Mouse (Mus musculus) stomach, embryonic 16.5 days (tissue): ENCODE data around the gene Nudt21. TPM values are rescaled to one million over a fixed set of nuclear protein-coding genes. Genes with fewer than 3 reads are reported as not detected.

Experiments used
- ATAC-seq: fragments of 200-750 bp; cut with Nextera tagmentation; 2 replicates; pipeline ENCODE4 v1.8.0; 2017; ENCODE audit warnings: moderate number of reproducible peaks, moderate TSS enrichment; ENCODE audit not compliant: insufficient read depth, low FRiP score
- H3K27ac ChIP-seq: fragments of 300-500 bp; sonication (generic); 2 replicates; pipeline ENCODE4 v1.5.1; 2014; ENCODE audit warnings: low read length
- H3K27me3 ChIP-seq: fragments of 300-500 bp; sonication (generic); 2 replicates; pipeline ENCODE4 v1.6.1; 2014; ENCODE audit warnings: low read length, control low read depth, mixed read lengths; ENCODE audit not compliant: control insufficient read depth, insufficient read depth
- H3K36me3 ChIP-seq: fragments of 300-500 bp; sonication (generic); 2 replicates; pipeline ENCODE4 v1.6.1; 2014; ENCODE audit warnings: low read length; ENCODE audit not compliant: control insufficient read depth, insufficient read depth
- H3K4me1 ChIP-seq: fragments of 300-500 bp; sonication (generic); 2 replicates; pipeline ENCODE4 v1.6.1; 2014; ENCODE audit warnings: low read length, control low read depth, mixed read lengths; ENCODE audit not compliant: control insufficient read depth, insufficient read depth
- H3K4me2 ChIP-seq: fragments of 300-500 bp; sonication (generic); 2 replicates; pipeline ENCODE4 v1.6.1; 2014; ENCODE audit warnings: low read depth, low read length, mixed read lengths
- H3K4me3 ChIP-seq: fragments of 300-500 bp; sonication (generic); replicated peaks from 2 replicates; pipeline ENCODE4 v1.5.1; 2014; ENCODE audit warnings: mild to moderate bottlenecking, low read length
- H3K9ac ChIP-seq: fragments of 300-500 bp; sonication (generic); 2 replicates; pipeline ENCODE4 v1.6.1; 2014; ENCODE audit warnings: low read length
- H3K9me3 ChIP-seq: fragments of 300-500 bp; sonication (generic); replicated peaks from 2 replicates; pipeline ENCODE4 v1.6.1; 2016; ENCODE audit warnings: low read length, control low read depth; ENCODE audit not compliant: control insufficient read depth
- WGBS: fragments of 180-500 bp; shearing (Covaris S2); extraction: QIAGEN DNeasy Blood & Tissue Kit; methylation state at CpG from one replicate; pipeline ENCODE4 v1.1.7; 2014; 5-methylcytosine and 5-hydroxymethylcytosine counted together
- polyA plus RNA-seq: library from polyadenylated mRNA; unstranded; fragments of >200 nt; fragmentation: Nextera tagmentation; extraction: Ambion mirVana; gene quantifications from 2 replicates; pipeline ENCODE4 v1.2.1, GENCODE M21; 2015

The Nudt21 gene
- polyA plus RNA-seq, 1 experiment from 2014 or later, result 97.0 TPM

- Histone ChIP-seq H3K36me3 (0 out of 2 replicates have a peak, but pooled peaks cover 7% of the 10 kb centered on the region), H3K9ac (no peak overlapping the region), H3K4me1 (no peaks in the 10 kb centered on the region), H3K27me3 (no peaks in the 10 kb centered on the region), H3K9me3 (no peaks in the 10 kb centered on the region), H3K27ac (no peak overlapping the region), H3K4me3 (no peak overlapping the region), H3K4me2 (no peak overlapping the region)
- 59% methylated on average over 6 of the region's 6 CpGs for WGBS
- no peak for ATAC-seq
These were observed 68.5 kb downstream of the Nudt21 start for GRCm38 (mm10) chr8:93968293-93968692.

Other genes with a start within 250 kb of the Nudt21 start
- gene Gnao1, start 227.1 kb downstream of the Nudt21 start, polyA plus RNA-seq, result 11.6 and 11.7 TPM in 2 replicates
- gene Amfr, start 24.2 kb downstream of the Nudt21 start, polyA plus RNA-seq, result 27.7 and 27.8 TPM in 2 replicates
- 15.5 and 16.1 TPM in 2 replicates for gene Ogfod1, start 167 bp upstream of the Nudt21 start, polyA plus RNA-seq
- gene Bbs2, start 61.9 kb upstream of the Nudt21 start, polyA plus RNA-seq, result 12.3 and 13.2 TPM in 2 replicates
- gene Mt4, start 100.2 kb upstream of the Nudt21 start, polyA plus RNA-seq, result 0.70 and 1.6 TPM in 2 replicates
- 3.7 and 3.8 TPM in 2 replicates for gene Mt3, start 115.6 kb upstream of the Nudt21 start, polyA plus RNA-seq
- gene Mt2, start 135.6 kb upstream of the Nudt21 start, polyA plus RNA-seq, result 524 and 598 TPM in 2 replicates
- gene Mt1, start 142.1 kb upstream of the Nudt21 start, polyA plus RNA-seq, result 1,904 and 1,931 TPM in 2 replicates
- gene Nup93, start 177.5 kb upstream of the Nudt21 start, polyA plus RNA-seq, result 64.9 and 68.5 TPM in 2 replicates